Mouse (Mus musculus) small intestine, adult 2 months (tissue): Measurements from ENCODE around the gene Bfar. TPM values are rescaled to one million over a fixed set of nuclear protein-coding genes. Genes with fewer than 3 reads are reported as not detected.

Experiments
- H3K27ac ChIP-seq: fragments of 200-500 bp; 2 replicates; pipeline ENCODE4 v1.5.1; 2012; ENCODE audit warnings: low read depth, low read length, control low read depth, inconsistent platforms; ENCODE audit not compliant: insufficient read depth
- H3K27me3 ChIP-seq: fragments of 200-500 bp; 2 replicates; pipeline ENCODE4 v1.6.1; 2012; ENCODE audit warnings: mild to moderate bottlenecking, moderate library complexity, low read length, inconsistent platforms; ENCODE audit not compliant: control insufficient read depth, insufficient read depth
- H3K36me3 ChIP-seq: fragments of 200-500 bp; 2 replicates; pipeline ENCODE4 v1.6.1; 2012; ENCODE audit warnings: mild to moderate bottlenecking, low read length, control low read depth, inconsistent platforms; ENCODE audit not compliant: control insufficient read depth, insufficient read depth
- H3K4me1 ChIP-seq: fragments of 200-500 bp; 2 replicates; pipeline ENCODE4 v1.6.1; 2012; ENCODE audit warnings: low read length, inconsistent platforms, mixed read lengths; ENCODE audit not compliant: control insufficient read depth, insufficient read depth, insufficient read length
- H3K4me3 ChIP-seq: fragments of 200-500 bp; 2 replicates; pipeline ENCODE4 v1.5.1; 2012; ENCODE audit warnings: low read depth, mild to moderate bottlenecking, control low read depth, inconsistent platforms, low read length, moderate library complexity
- CTCF ChIP-seq: fragments of 200-500 bp; IDR thresholded peaks from 2 replicates; pipeline ENCODE4 v1.5.1; 2012; ENCODE audit warnings: low read depth, mild to moderate bottlenecking, control low read depth, inconsistent platforms, low read length, moderate library complexity, mixed read lengths; ENCODE audit not compliant: insufficient replicate concordance, insufficient read length; ENCODE audit errors: extremely low read depth
- POLR2A ChIP-seq: fragments of 200-500 bp; IDR thresholded peaks from 2 replicates; pipeline ENCODE4 v1.6.1; 2012; ENCODE audit warnings: low read depth, mild to moderate bottlenecking, control low read depth, inconsistent platforms, low read length, moderate library complexity
- WGBS: fragments of 180-500 bp; shearing (Covaris S2); methylation state at CpG from one replicate; pipeline ENCODE4 v1.1.7; 2018; 5-methylcytosine and 5-hydroxymethylcytosine counted together
- polyA plus RNA-seq: library from polyadenylated mRNA; depleted of rRNA; stranded (reverse); fragments of >200 nt; gene quantifications from 2 replicates; pipeline ENCODE4 v1.2.3, GENCODE M21; 2012

The Bfar gene
- polyA plus RNA-seq, 1 experiment, result 12.8 TPM

DNA sequence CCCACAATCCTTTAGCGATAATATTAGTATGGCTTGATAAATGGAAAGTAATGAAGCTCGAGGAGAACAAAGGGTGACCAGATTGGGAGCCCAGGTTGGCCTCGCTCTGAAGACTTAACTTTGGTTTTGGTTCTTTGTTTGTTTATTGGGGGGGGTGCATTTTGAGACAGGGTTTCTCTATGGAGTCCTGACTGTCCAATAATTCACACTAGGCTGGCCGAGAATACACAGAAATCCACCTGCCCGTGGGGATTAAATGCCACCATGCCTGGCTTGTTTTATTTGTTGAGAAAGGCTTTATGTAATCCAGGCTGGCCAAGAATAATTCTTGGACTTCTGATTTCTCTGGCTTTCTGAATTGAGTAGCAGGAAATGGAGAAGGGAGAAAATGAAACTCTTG, 1.5 kb downstream of the Bfar start:
- TF ChIP-seq CTCF (no peak), POLR2A (no peak)
- peak overlapping the region; percentile 36 for H3K27ac ChIP-seq
- no peaks in the 10 kb centered on the region for H3K27me3 ChIP-seq
- no peaks in the 10 kb centered on the region; the same call in 1 of the 2 replicates for H3K4me1 ChIP-seq
- peaks cover 10% of the 10 kb centered on the region for H3K36me3 ChIP-seq
- H3K4me3 ChIP-seq, result no peak overlapping the region
- 35% methylated on average over 5 of the region's 5 CpGs for WGBS

- H3K27me3 ChIP-seq, result no peaks in the 10 kb centered on the region
- H3K36me3 ChIP-seq, result peaks cover 10% of the 10 kb centered on the region
- TF ChIP-seq CTCF (no peak), POLR2A (no peak)
- H3K4me1 ChIP-seq, result no peaks in the 10 kb centered on the region; the same call in 1 of the 2 replicates
- WGBS, result 84% methylated on average over 3 of the region's 3 CpGs
- H3K4me3 ChIP-seq, result no peak overlapping the region
- H3K27ac ChIP-seq, result no peak overlapping the region
Measured at GRCm38 (mm10) chr16:13674511-13674910, 2.9 kb downstream of the Bfar start.

- H3K27ac ChIP-seq, result peak overlapping the region; percentile 13; the same call in 1 of the 2 replicates
- TF ChIP-seq CTCF (no peak), POLR2A (no peak)
- peaks cover 14% of the 10 kb centered on the region for H3K36me3 ChIP-seq
- 53% methylated on average over 3 of the region's 3 CpGs for WGBS
- H3K4me3 ChIP-seq, result no peak overlapping the region
- no peaks in the 10 kb centered on the region for H3K27me3 ChIP-seq
- no peaks in the 10 kb centered on the region for H3K4me1 ChIP-seq
Measured at GRCm38 (mm10) chr16:13678601-13679319, 7.1 kb downstream of the Bfar start.

DNA sequence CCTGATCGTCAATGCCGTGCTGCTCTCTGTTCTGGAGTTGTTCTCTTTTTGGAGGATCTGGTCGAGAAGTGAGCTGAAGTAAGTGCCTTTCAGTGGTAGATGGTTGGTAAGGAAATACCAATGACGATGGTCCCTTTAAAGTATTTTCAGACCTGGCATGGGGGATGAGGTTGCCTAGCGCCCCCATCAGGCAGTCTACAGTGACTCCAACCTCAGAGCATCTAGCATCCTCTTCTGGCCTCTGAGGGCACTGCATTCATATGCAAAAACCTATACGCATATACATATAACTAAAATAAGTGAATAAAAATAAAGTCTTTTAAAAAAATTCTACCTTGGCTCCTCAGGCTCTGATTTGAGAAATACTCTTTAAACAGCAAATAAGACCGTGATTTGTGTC, 27.3 kb downstream of the Bfar start:
- 92% methylated on average over 7 of the region's 7 CpGs for WGBS
- no peak overlapping the region for H3K4me3 ChIP-seq
- H3K36me3 ChIP-seq, result peaks cover 69% of the 10 kb centered on the region
- no peaks in the 10 kb centered on the region for H3K27me3 ChIP-seq
- H3K4me1 ChIP-seq, result no peaks in the 10 kb centered on the region
- no peak overlapping the region for H3K27ac ChIP-seq
- peak; percentile 30; the same call in 1 of the 2 replicates for TF ChIP-seq CTCF
- no peak for TF ChIP-seq POLR2A

DNA sequence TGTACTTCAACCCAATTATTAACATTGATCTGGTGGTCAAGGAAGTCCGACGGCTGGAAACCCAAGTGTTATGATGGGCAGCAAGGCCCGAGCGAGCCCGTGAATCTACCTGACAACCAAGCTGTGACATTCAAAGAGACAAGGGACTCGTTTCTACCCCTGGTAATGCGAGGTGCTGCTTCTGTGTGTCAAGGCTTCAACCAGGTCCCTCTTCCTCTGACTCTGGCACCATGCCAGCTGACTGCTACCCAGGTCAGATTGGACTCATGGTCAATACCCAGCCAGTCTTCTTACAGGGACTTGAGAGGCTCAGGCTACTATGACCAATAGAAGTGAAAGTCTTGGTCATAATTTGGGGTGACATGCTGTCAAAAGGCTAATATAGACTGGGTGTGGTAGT, 30.5 kb downstream of the Bfar start:
- peaks cover 56% of the 10 kb centered on the region for H3K36me3 ChIP-seq

DNA sequence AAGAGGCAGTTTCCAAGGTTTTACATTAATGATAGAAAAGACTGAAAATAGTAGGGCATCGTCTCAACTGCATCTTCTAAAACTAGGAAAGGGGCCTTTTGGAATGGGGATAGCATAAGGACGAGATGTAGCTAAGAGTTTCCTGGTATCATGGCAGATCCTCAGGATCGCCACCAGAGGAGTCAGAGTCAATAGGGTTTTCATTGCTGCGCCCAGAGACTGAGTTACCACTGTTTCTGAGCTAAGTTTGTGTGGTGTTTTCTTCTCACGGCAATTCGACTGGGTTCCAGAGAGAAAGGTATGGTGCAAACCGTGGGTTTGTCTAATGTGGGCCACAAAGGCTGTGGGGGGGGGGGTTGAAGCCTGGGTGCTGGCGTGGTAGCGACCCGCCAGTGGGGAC, 33.0 kb downstream of the Bfar start:
- Histone ChIP-seq H3K4me1 (no peaks in the 10 kb centered on the region), H3K27ac (no peak overlapping the region), H3K4me3 (no peak overlapping the region), H3K36me3 (peaks cover 33% of the 10 kb centered on the region), H3K27me3 (no peaks in the 10 kb centered on the region)
- 97% methylated on average over 10 of the region's 10 CpGs for WGBS
- TF ChIP-seq POLR2A (no peak), CTCF (no peak)

More for the DNA sequence above, 30.5 kb downstream of the Bfar start:
- Histone ChIP-seq H3K27me3 (no peaks in the 10 kb centered on the region), H3K4me1 (no peaks in the 10 kb centered on the region), H3K4me3 (no peak overlapping the region), H3K27ac (no peak overlapping the region)
- TF ChIP-seq CTCF, result no peak
- no peak for TF ChIP-seq POLR2A
- 93% methylated on average over 7 of the region's 7 CpGs for WGBS

- no peak overlapping the region for H3K4me3 ChIP-seq
- H3K4me1 ChIP-seq, result peaks cover 24% of the 10 kb centered on the region; the same call in 1 of the 2 replicates
- peak overlapping the region; percentile 90 for H3K27ac ChIP-seq
- TF ChIP-seq POLR2A (no peak), CTCF (no peak)
- no peaks in the 10 kb centered on the region for H3K36me3 ChIP-seq
- no peaks in the 10 kb centered on the region for H3K27me3 ChIP-seq
- WGBS, result 28% methylated on average over 3 of the region's 3 CpGs
Measured at GRCm38 (mm10) chr16:13714910-13715309, 43.3 kb downstream of the Bfar start.
